Mouse (Mus musculus) heart, adult 2 months (tissue): Measurements from ENCODE around the gene Tex48. TPM values are rescaled to one million over a fixed set of nuclear protein-coding genes. Genes with fewer than 3 reads are reported as not detected.
A peak's percentile ranks its signal among the peaks of the same experiment; 100 is the strongest.

Experiments
- DNase-seq, 2 experiments: peaks; one replicate each; pipeline ENCODE4 v3.0.0; 2021
- H3K27ac ChIP-seq: fragments of 200-600 bp; 2 replicates; pipeline ENCODE4 v1.8.1; 2022
- H3K27me3 ChIP-seq: fragments of 200-500 bp; 2 replicates; pipeline ENCODE4 v1.6.1; 2012; ENCODE audit warnings: mild to moderate bottlenecking, low read length, inconsistent platforms, mixed read lengths; ENCODE audit not compliant: control insufficient read depth, insufficient read depth
- H3K36me3 ChIP-seq: fragments of 200-500 bp; 2 replicates; pipeline ENCODE4 v1.6.1; 2012; ENCODE audit warnings: low read length, inconsistent platforms; ENCODE audit not compliant: control insufficient read depth, insufficient read depth
- H3K4me1 ChIP-seq: fragments of 200-500 bp; 2 replicates; pipeline ENCODE4 v1.6.1; 2011; ENCODE audit warnings: low read length; ENCODE audit not compliant: control insufficient read depth, insufficient read depth
- H3K4me3 ChIP-seq: fragments of 200-600 bp; 2 replicates; pipeline ENCODE4 v1.8.1; 2022
- H3K79me2 ChIP-seq: fragments of 200-500 bp; replicated peaks from 2 replicates; pipeline ENCODE4 v1.6.1; 2012; ENCODE audit warnings: mild to moderate bottlenecking, inconsistent platforms, low read length, moderate library complexity, mixed read lengths; ENCODE audit not compliant: control insufficient read depth, insufficient read depth
- H3K9ac ChIP-seq: fragments of 200-500 bp; 2 replicates; pipeline ENCODE4 v1.6.1; 2012; ENCODE audit warnings: low read depth, mild to moderate bottlenecking, control low read depth, inconsistent platforms, low read length, mixed read lengths
- CTCF ChIP-seq: fragments of 200-600 bp; IDR thresholded peaks from 2 replicates; pipeline ENCODE4 v1.8.1; 2022; ENCODE audit warnings: antibody characterized with exemption, mild to moderate bottlenecking, moderate library complexity
- EP300 ChIP-seq: fragments of 200-500 bp; IDR thresholded peaks from 2 replicates; pipeline ENCODE4 v1.6.1; 2011; ENCODE audit warnings: low read depth, low read length, control low read depth; ENCODE audit not compliant: insufficient read depth
- POLR2A ChIP-seq: fragments of 200-500 bp; IDR thresholded peaks from 2 replicates; pipeline ENCODE4 v1.6.1; 2011; ENCODE audit warnings: mild to moderate bottlenecking, low read depth, low read length, control low read depth; ENCODE audit not compliant: insufficient read depth
- WGBS: fragments of 180-500 bp; shearing (Covaris S2); methylation state at CpG from one replicate; pipeline ENCODE4 v1.1.7; 2018; 5-methylcytosine and 5-hydroxymethylcytosine counted together
- intact Hi-C: fragments of 180-260 bp; cut with DNase I; formaldehyde crosslinking; loops from one replicate; pipeline ENCODE4 v1.15.1; 2025
- long read RNA-seq: library from polyadenylated mRNA; stranded (forward); transcript quantifications from one replicate; pipeline ENCODE4 v2.0.0, GENCODE M21; 2021
- polyA plus RNA-seq: library from polyadenylated mRNA; depleted of rRNA; stranded (reverse); fragments of >200 nt; gene quantifications from 2 replicates; pipeline ENCODE4 v1.2.3, GENCODE M21; 2012; rRNA removed
- total RNA-seq, 2 experiments: library from RNA; stranded (reverse); gene quantifications; 2 replicates each; pipeline ENCODE4 v1.2.3; 2021

The Tex48 gene
- total RNA-seq = not detected
- not detected in 2 replicates for polyA plus RNA-seq
- long read RNA-seq = 0 reads

- Histone ChIP-seq H3K9ac (no peak within 1 kb of the TSS), H3K27me3 (no peaks in the 10 kb centered on the region), H3K4me1 (no peaks in the 10 kb centered on the region), H3K4me3 (no peak within 1 kb of the TSS), H3K27ac (no peak within 1 kb of the TSS), H3K79me2 (no peaks in the 10 kb centered on the region), H3K36me3 (no peaks in the 10 kb centered on the region)
- TF ChIP-seq POLR2A = no peak
- TF ChIP-seq CTCF = peak; percentile 53
- DNase-seq = no peak
- intact Hi-C loops = no loop called here
- 47% methylated on average over 5 of the region's 5 CpGs for WGBS
Observed at GRCm38 (mm10) chr4:63622378-63622835, at the start of gene Tex48. Tex48 (minus strand) TSS chr4:63622428.

- Histone ChIP-seq H3K79me2 (no peaks in the 10 kb centered on the region), H3K36me3 (no peaks in the 10 kb centered on the region), H3K27me3 (no peaks in the 10 kb centered on the region; the same call in 1 of the 2 replicates), H3K4me3 (no peak overlapping the region), H3K9ac (no peak overlapping the region), H3K27ac (no peak overlapping the region), H3K4me1 (no peaks in the 10 kb centered on the region)
- no peak for TF ChIP-seq CTCF
- no peak for TF ChIP-seq EP300
- no peak for TF ChIP-seq POLR2A
- intact Hi-C loops = no loop called here
- 48% methylated on average over 4 of the region's 4 CpGs for WGBS
- DNase-seq = peak in 1 of 2 experiments; percentile 36
Observed at GRCm38 (mm10) chr4:63668255-63668654, 46.0 kb upstream of the Tex48 start.

GRCm38 (mm10) chr4:63665738-63666137, 43.5 kb upstream of the Tex48 start:
- H3K4me1 ChIP-seq = no peaks in the 10 kb centered on the region
- intact Hi-C loops = no loop called here
- H3K27me3 ChIP-seq = no peaks in the 10 kb centered on the region; the same call in 1 of the 2 replicates
- no peak for DNase-seq
- no peak overlapping the region for H3K4me3 ChIP-seq
- no peak overlapping the region for H3K9ac ChIP-seq
- H3K27ac ChIP-seq = no peak overlapping the region
- H3K36me3 ChIP-seq = no peaks in the 10 kb centered on the region
- H3K79me2 ChIP-seq = no peaks in the 10 kb centered on the region
- TF ChIP-seq POLR2A (no peak), CTCF (no peak), EP300 (no peak)
- WGBS = 80% methylated on average over 7 of the region's 7 CpGs

DNA sequence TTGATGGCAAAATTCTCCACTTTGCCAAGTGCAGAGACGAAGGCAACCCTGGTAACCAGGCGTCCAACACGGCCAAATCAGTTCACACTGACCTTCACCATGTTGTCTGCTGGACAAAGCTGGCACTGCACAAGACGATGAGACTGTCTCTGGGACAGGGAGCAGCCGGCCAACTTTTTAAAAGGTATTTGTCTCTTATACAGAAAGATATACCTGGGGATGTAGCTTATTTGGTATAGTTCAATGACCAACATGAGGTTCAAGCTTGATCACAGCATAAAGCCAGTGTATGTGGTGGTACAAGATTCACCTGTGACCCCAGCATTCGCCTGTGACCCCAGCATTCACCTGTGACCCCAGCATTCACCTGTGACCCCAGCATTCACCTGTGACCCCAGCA, 41.1 kb upstream of the Tex48 start, which contains the start of gene Gm11214:
Gm11214 (minus strand) TSS at position 101 of the 400 bp plus-strand sequence.
- H3K36me3 ChIP-seq = no peaks in the 10 kb centered on the region
- TF ChIP-seq POLR2A (no peak), EP300 (no peak), CTCF (no peak)
- H3K4me1 ChIP-seq = no peaks in the 10 kb centered on the region
- H3K27me3 ChIP-seq = no peaks in the 10 kb centered on the region; the same call in 1 of the 2 replicates
- no peak within 1 kb of the TSS for H3K4me3 ChIP-seq
- intact Hi-C loops = no loop called here
- no peaks in the 10 kb centered on the region for H3K79me2 ChIP-seq
- H3K9ac ChIP-seq = no peak within 1 kb of the TSS
- no peak within 1 kb of the TSS for H3K27ac ChIP-seq
- 89% methylated on average over 6 of the region's 6 CpGs for WGBS
- no peak for DNase-seq

- H3K79me2 ChIP-seq = no peaks in the 10 kb centered on the region
- H3K4me1 ChIP-seq = no peaks in the 10 kb centered on the region
- H3K36me3 ChIP-seq = no peaks in the 10 kb centered on the region
- WGBS = 81% methylated on average over 1 of the region's 1 CpGs
- no peak overlapping the region for H3K9ac ChIP-seq
- H3K27ac ChIP-seq = no peak overlapping the region
- TF ChIP-seq CTCF = no peak
- TF ChIP-seq POLR2A = no peak
- no peak for TF ChIP-seq EP300
- intact Hi-C loops = no loop called here
- no peaks in the 10 kb centered on the region for H3K27me3 ChIP-seq
- DNase-seq = no peak
- no peak overlapping the region for H3K4me3 ChIP-seq
Observed at GRCm38 (mm10) chr4:63661857-63662256, 39.6 kb upstream of the Tex48 start.

DNA sequence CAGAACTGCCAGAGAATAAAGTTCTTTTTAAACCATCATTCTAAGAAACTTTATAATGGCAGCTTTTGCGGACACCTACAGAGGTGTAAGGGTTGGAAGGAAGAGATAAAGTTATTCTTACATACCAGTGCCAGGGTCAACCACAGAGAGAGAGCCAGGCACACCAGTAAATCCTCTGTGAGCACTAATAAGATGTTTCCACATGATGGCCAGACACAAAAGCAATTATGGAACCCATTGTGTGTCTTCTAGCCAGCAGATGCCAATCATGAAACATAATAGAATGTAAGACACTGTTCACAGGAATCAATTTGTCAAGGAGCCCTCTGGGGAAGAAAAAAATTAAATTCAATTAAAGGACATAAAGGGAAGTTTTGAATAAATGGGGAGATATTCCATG, 39.2 kb upstream of the Tex48 start:
- Histone ChIP-seq H3K36me3 (no peaks in the 10 kb centered on the region), H3K4me1 (no peaks in the 10 kb centered on the region), H3K4me3 (no peak overlapping the region), H3K27me3 (no peaks in the 10 kb centered on the region), H3K79me2 (no peaks in the 10 kb centered on the region), H3K27ac (no peak overlapping the region), H3K9ac (no peak overlapping the region)
- TF ChIP-seq CTCF (no peak), EP300 (no peak), POLR2A (no peak)
- intact Hi-C loops = no loop called here
- 82% methylated on average over 1 of the region's 1 CpGs for WGBS
- DNase-seq = no peak
